Mouse (Mus musculus) MEL (cell line): ENCODE results near the gene Il16. TPM values are rescaled to one million over a fixed set of nuclear protein-coding genes. Genes with fewer than 3 reads are reported as not detected.

Source experiments
- DNase-seq: peaks from one replicate; pipeline ENCODE4 v3.0.0; 2011; ENCODE audit warnings: low read depth, low spot score
- H3K27ac ChIP-seq: 2 replicates; pipeline ENCODE4 v1.5.1; 2012; ENCODE audit warnings: low read depth, mild to moderate bottlenecking, control low read depth, low read length, moderate library complexity; ENCODE audit not compliant: control insufficient read depth
- H3K27me3 ChIP-seq, 2 experiments: fragments of 150-350 bp in 1 of 2; sonication (generic) in 1 of 2; 2 replicates each; pipeline ENCODE4 v1.6.1; 2012; ENCODE audit warnings: low read length in 2 of 2, mild to moderate bottlenecking in 2 of 2, improper control_type of control experiment in 1 of 2, moderate library complexity in 1 of 2; ENCODE audit not compliant: insufficient read depth in 2 of 2, control insufficient read depth in 1 of 2
- H3K36me3 ChIP-seq, 2 experiments: 2 replicates each; pipeline ENCODE4 v1.6.1; 2012 to 2014; ENCODE audit warnings: low read length in 2 of 2, improper control_type of control experiment in 1 of 2, inconsistent platforms in 1 of 2, mild to moderate bottlenecking in 1 of 2; ENCODE audit not compliant: insufficient read depth in 2 of 2, control insufficient read depth in 1 of 2
- H3K4me1 ChIP-seq, 2 experiments: fragments of 150-350 bp in 1 of 2; sonication (generic) in 1 of 2; 2 replicates each; pipeline ENCODE4 v1.6.1; 2012; ENCODE audit warnings: low read length in 2 of 2, improper control_type of control experiment in 1 of 2, mild to moderate bottlenecking in 1 of 2; ENCODE audit not compliant: insufficient read depth in 2 of 2, control insufficient read depth in 1 of 2
- H3K4me3 ChIP-seq, 2 experiments: fragments of 150-350 bp in 1 of 2; sonication (generic) in 1 of 2; 2 replicates each; pipeline ENCODE4 v1.5.1; 2012; ENCODE audit warnings: low read depth in 2 of 2, low read length in 2 of 2, mild to moderate bottlenecking in 2 of 2, moderate library complexity in 2 of 2, control low read depth in 1 of 2, improper control_type of control experiment in 1 of 2; ENCODE audit not compliant: control insufficient read depth in 1 of 2, insufficient read depth in 1 of 2
- H3K79me2 ChIP-seq: 2 replicates; pipeline ENCODE4 v1.6.1; 2012; ENCODE audit warnings: mild to moderate bottlenecking, low read length, moderate library complexity; ENCODE audit not compliant: control insufficient read depth, poor library complexity, insufficient read depth
- H3K9ac ChIP-seq: 2 replicates; pipeline ENCODE4 v1.6.1; 2012; ENCODE audit warnings: low read depth, mild to moderate bottlenecking, control low read depth, low read length, moderate library complexity; ENCODE audit not compliant: control insufficient read depth, poor library complexity, severe bottlenecking
- H3K9me3 ChIP-seq: fragments of 150-350 bp; sonication (generic); replicated peaks from 2 replicates; pipeline ENCODE4 v1.6.1; 2012; ENCODE audit warnings: mild to moderate bottlenecking, low read length, improper control_type of control experiment, moderate library complexity; ENCODE audit not compliant: insufficient read depth
- BHLHE40 ChIP-seq: IDR thresholded peaks from 2 replicates; pipeline ENCODE4 v1.6.1; 2012; ENCODE audit warnings: low read depth, mild to moderate bottlenecking, inconsistent platforms, low read length, improper control_type of control experiment, borderline replicate concordance
- ELF1 ChIP-seq: IDR thresholded peaks from 2 replicates; pipeline ENCODE4 v1.6.1; 2014; ENCODE audit warnings: low read depth, mild to moderate bottlenecking, inconsistent platforms, low read length, improper control_type of control experiment, moderate library complexity
- ETS1 ChIP-seq: IDR thresholded peaks from 2 replicates; pipeline ENCODE4 v1.6.1; 2012; ENCODE audit warnings: low read depth, mild to moderate bottlenecking, inconsistent platforms, low read length, improper control_type of control experiment, moderate library complexity
- GABPA ChIP-seq: IDR thresholded peaks from 2 replicates; pipeline ENCODE4 v1.6.1; 2012; ENCODE audit warnings: low read depth, mild to moderate bottlenecking, inconsistent platforms, low read length, improper control_type of control experiment, moderate library complexity
- HCFC1 ChIP-seq: IDR thresholded peaks from 2 replicates; pipeline ENCODE4 v1.6.1; 2012; ENCODE audit warnings: low read depth, mild to moderate bottlenecking, inconsistent platforms, low read length, improper control_type of control experiment, moderate library complexity
- JUND ChIP-seq: IDR thresholded peaks from 2 replicates; pipeline ENCODE4 v1.6.1; 2011; ENCODE audit warnings: low read depth, mild to moderate bottlenecking, improper control_type of control experiment, low read length
- MAFK ChIP-seq: IDR thresholded peaks from 2 replicates; pipeline ENCODE4 v1.6.1; 2011; ENCODE audit warnings: low read depth, mild to moderate bottlenecking, low read length, improper control_type of control experiment, borderline replicate concordance
- MAZ ChIP-seq: IDR thresholded peaks from 2 replicates; pipeline ENCODE4 v1.6.1; 2012; ENCODE audit warnings: low read depth, mild to moderate bottlenecking, inconsistent platforms, low read length, improper control_type of control experiment
- MEF2A ChIP-seq: IDR thresholded peaks from 2 replicates; pipeline ENCODE4 v1.6.1; 2014; ENCODE audit warnings: low read depth, mild to moderate bottlenecking, inconsistent platforms, low read length, improper control_type of control experiment; ENCODE audit not compliant: poor library complexity, insufficient replicate concordance, severe bottlenecking; ENCODE audit errors: extremely low read depth
- MYC ChIP-seq: IDR thresholded peaks from 2 replicates; pipeline ENCODE4 v1.6.1; 2011; ENCODE audit warnings: low read depth, mild to moderate bottlenecking, low read length, improper control_type of control experiment, moderate library complexity
- NRF1 ChIP-seq: IDR thresholded peaks from 2 replicates; pipeline ENCODE4 v1.6.1; 2014; ENCODE audit warnings: low read depth, mild to moderate bottlenecking, inconsistent platforms, low read length, improper control_type of control experiment, moderate library complexity; ENCODE audit not compliant: poor library complexity, insufficient read depth, severe bottlenecking
- POLR2A ChIP-seq, 2 experiments: IDR thresholded peaks; 2 replicates each; pipeline ENCODE4 v1.6.1; 2011 to 2012; ENCODE audit warnings: low read length in 2 of 2, mild to moderate bottlenecking in 2 of 2, control low read depth in 1 of 2, improper control_type of control experiment in 1 of 2, low read depth in 1 of 2, moderate library complexity in 1 of 2; ENCODE audit not compliant: control insufficient read depth in 1 of 2, insufficient read depth in 1 of 2, poor library complexity in 1 of 2
- POLR2AphosphoS5 ChIP-seq: IDR thresholded peaks from 2 replicates; pipeline ENCODE4 v1.6.1; 2012; ENCODE audit warnings: low read depth, borderline replicate concordance, mild to moderate bottlenecking, inconsistent platforms, low read length, moderate library complexity, mixed read lengths
- RAD21 ChIP-seq: IDR thresholded peaks from 2 replicates; pipeline ENCODE4 v1.6.1; 2011; ENCODE audit warnings: mild to moderate bottlenecking, low read depth, low read length, improper control_type of control experiment
- UBTF ChIP-seq: IDR thresholded peaks from 2 replicates; pipeline ENCODE4 v1.6.1; 2012; ENCODE audit warnings: low read depth, mild to moderate bottlenecking, inconsistent platforms, low read length, improper control_type of control experiment, moderate library complexity, borderline replicate concordance; ENCODE audit not compliant: insufficient read depth
- polyA plus RNA-seq, 2 experiments: library from polyadenylated mRNA; stranded (reverse) in 1 of 2; unstranded in 1 of 2; fragments of >175 nt in 1 of 2; fragments of >200 nt in 1 of 2; gene quantifications; 2 replicates each; pipeline versions ENCODE4 v1.2.1 to v1.2.4; 2012; ENCODE audit warnings: low replicate concordance in 2 of 2, low read depth in 1 of 2; ENCODE audit not compliant: insufficient read length in 2 of 2, insufficient read depth in 1 of 2, missing spikeins in 1 of 2
- total RNA-seq: library from RNA; depleted of rRNA; stranded (reverse); fragments of 300-350 nt; gene quantifications from 2 replicates; pipeline ENCODE4 v1.2.3, GENCODE M21; 2012; rRNA removed

The Il16 gene
- total RNA-seq (0.04 TPM in 1 of 2 replicates, not detected in the other), polyA plus RNA-seq (under 1 TPM in 1 of 2 experiments, not detected in 1; 0.10 TPM)

DNA sequence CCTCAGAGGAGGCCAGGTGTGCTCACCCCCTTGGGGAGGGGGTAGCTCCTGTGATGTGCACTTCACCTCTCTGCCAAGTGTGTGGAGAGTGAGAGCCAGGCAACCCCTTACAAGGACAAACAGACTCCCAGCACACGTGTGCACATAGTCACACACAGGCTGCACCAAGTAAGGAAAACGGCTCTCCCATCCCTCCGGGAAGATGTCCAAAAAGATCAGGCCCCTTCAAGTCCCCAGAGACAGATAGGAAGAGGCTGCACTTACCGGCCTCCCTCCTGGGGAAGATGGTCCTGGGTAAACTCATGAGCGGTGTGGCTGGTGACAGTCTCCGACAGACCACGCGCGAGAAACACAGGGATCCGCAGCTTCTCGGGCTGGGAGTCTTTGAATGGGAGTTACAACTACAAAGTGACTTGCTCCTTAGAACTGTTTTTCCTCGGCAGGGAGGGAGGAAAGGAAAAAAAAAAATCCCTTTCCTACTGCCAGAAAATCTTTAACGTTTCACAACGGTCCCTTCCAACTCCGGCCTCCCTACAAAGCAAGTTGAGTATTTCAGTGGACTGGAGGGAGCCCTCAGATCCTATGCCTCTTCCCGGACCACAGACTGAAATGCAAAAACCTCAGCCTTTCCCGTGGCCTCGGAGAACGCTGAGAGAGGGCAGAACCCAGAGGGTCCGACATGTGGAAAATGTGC is at the start of gene Il16:
Il16 (minus strand) TSS at position 314 of the 694 bp plus-strand sequence.
- TF ChIP-seq GABPA: no peak
- Histone ChIP-seq H3K9me3 (no peaks in the 10 kb centered on the region), H3K27ac (no peak within 1 kb of the TSS), H3K4me1 (no peaks in the 10 kb centered on the region), H3K79me2 (no peaks in the 10 kb centered on the region), H3K36me3 (no peaks in the 10 kb centered on the region), H3K9ac (no peak within 1 kb of the TSS), H3K4me3 (no peak within 1 kb of the TSS), H3K27me3 (no peaks in the 10 kb centered on the region)
- DNase-seq: no peak

DNA sequence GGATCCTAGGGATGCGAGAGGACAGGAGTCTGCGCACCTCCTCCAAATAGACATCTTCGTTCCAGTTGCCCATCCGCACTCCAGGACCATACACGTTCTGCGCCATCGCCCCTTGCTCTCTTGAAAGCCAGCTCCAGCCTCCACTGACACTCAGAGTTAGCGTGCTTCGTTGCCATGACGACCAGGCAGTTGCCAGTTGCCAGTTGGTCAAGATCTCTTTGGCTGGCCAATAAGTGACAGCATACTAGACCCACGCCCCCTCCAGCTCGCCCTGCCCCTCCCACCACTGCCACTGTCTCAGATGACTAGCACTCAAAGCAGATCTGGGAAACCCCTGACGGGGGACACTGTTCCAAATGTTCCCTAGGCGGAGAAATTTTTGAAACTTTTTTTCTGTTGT is 49.2 kb upstream of the Il16 start, which contains the start of gene Cfap161:
Cfap161 (minus strand) TSS at position 176 of the 400 bp plus-strand sequence.
- H3K79me2 ChIP-seq: no peaks in the 10 kb centered on the region
- no peak for DNase-seq
- no peaks in the 10 kb centered on the region for H3K9me3 ChIP-seq
- H3K36me3 ChIP-seq: no peaks in the 10 kb centered on the region
- TF ChIP-seq MYC: no peak
- TF ChIP-seq MEF2A: no peak
- no peaks in the 10 kb centered on the region for H3K27me3 ChIP-seq
- H3K27ac ChIP-seq: no peak within 1 kb of the TSS
- H3K4me3 ChIP-seq: no peak within 1 kb of the TSS
- no peak within 1 kb of the TSS for H3K9ac ChIP-seq
- H3K4me1 ChIP-seq: no peaks in the 10 kb centered on the region

DNA sequence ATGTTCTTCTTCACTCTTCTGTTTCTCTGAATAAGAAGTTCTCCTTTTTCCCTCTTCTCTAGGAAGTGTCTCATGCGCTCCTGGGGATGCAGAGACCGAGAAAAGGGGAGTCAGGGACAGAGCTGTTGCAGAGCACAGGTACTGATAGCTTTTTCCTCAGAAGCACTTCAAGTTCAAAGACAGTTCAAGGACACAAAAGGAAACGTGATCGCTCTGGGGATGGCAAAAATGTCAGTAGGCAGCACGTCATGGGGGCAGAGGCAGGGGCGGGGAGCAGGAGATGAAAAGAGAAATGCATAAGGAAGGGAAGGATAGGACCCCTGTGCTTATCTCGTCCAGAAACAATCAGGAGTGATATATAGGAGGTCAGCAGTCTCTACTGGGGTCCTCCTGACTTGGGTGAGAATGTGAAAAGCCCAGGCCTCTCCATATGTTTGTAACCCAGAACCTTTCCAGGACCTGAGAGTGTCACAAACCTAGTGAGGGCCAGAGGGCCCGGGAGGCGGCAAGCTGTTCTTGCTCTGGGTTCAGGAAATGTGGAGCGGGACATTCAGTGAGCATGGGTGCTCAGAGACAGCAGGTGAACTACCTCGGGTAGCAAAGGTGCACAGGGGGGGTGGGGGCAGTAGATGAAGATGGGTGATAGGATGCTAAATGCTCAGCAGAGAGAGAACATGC is 48.6 kb upstream of the Il16 start:
- H3K9ac ChIP-seq: no peak overlapping the region
- no peaks in the 10 kb centered on the region for H3K9me3 ChIP-seq
- H3K27ac ChIP-seq: no peak overlapping the region
- H3K4me3 ChIP-seq: no peak overlapping the region
- TF ChIP-seq ELF1 (no peak), RAD21 (no peak), UBTF (no peak), POLR2AphosphoS5 (no peak), NRF1 (no peak), MAZ (no peak), BHLHE40 (no peak), JUND (no peak), POLR2A (IDR thresholded peaks at IDR 0.05; ENCODE audit: control insufficient read depth in 1 of 2, insufficient read depth in 1 of 2, low read depth in 1 of 2, low read length in 2 of 2, poor library complexity in 1 of 2) (no peak), HCFC1 (no peak), ETS1 (no peak), MAFK (no peak), MEF2A (no peak), GABPA (no peak)
- no peaks in the 10 kb centered on the region for H3K36me3 ChIP-seq
- H3K4me1 ChIP-seq: no peaks in the 10 kb centered on the region
- no peaks in the 10 kb centered on the region for H3K79me2 ChIP-seq
- DNase-seq: no peak
- no peaks in the 10 kb centered on the region for H3K27me3 ChIP-seq
